Mouse (Mus musculus) cerebellum, adult 11 months (tissue): ENCODE measurements around the gene Nlrc3.
A peak's percentile ranks its signal among the peaks of the same experiment; 100 is the strongest.

Experiments
- DNase-seq: peaks from one replicate; pipeline ENCODE4 v3.0.0; 2022

Nlrc3 gene

GRCm38 (mm10) chr16:3923966-3924365, 52.5 kb downstream of the Nlrc3 start:
- DNase-seq = no peak

- no peak for DNase-seq
These were observed 52.9 kb downstream of the Nlrc3 start for GRCm38 (mm10) chr16:3923515-3923914.

- DNase-seq = no peak
These were observed 55.7 kb downstream of the Nlrc3 start for GRCm38 (mm10) chr16:3920756-3921155.

GRCm38 (mm10) chr16:3909118-3909517, 67.3 kb downstream of the Nlrc3 start:
- DNase-seq = no peak

GRCm38 (mm10) chr16:3908537-3909111, 67.8 kb downstream of the Nlrc3 start, which contains the start of the genes 1700037C18Rik and Cluap1:
TSS of gene 1700037C18Rik (minus strand) at chr16:3908689.
TSS of gene Cluap1 (plus strand) at chr16:3908801.
- peak; percentile 92 for DNase-seq

- no peak for DNase-seq
These were observed 69.0 kb downstream of the Nlrc3 start for GRCm38 (mm10) chr16:3907471-3907870.

- no peak for DNase-seq
These were observed 79.9 kb downstream of the Nlrc3 start for GRCm38 (mm10) chr16:3896553-3896952.

- no peak for DNase-seq
These were observed 80.4 kb downstream of the Nlrc3 start for GRCm38 (mm10) chr16:3896046-3896445.

- DNase-seq = no peak
These were observed 81.1 kb downstream of the Nlrc3 start for GRCm38 (mm10) chr16:3895173-3895792.
